Mouse (Mus musculus) G1E-ER4 (cell line): ENCODE data around the gene Foxj2. TPM values are rescaled to one million over a fixed set of nuclear protein-coding genes. Genes with fewer than 3 reads are reported as not detected.
A peak's percentile ranks its signal among the peaks of the same experiment; 100 is the strongest.

ENCODE experiments used
- GATA1 ChIP-seq: IDR thresholded peaks from one replicate; pipeline ENCODE4 v1.8.0; 2012; ENCODE audit warnings: low read length, inconsistent platforms
- polyA plus RNA-seq: library from polyadenylated mRNA; stranded (reverse); fragments of >175 nt; gene quantifications from 2 replicates; pipeline ENCODE4 v1.2.3, GENCODE M21; 2012

The Foxj2 gene
- 14.9 and 18.7 TPM in 2 replicates for polyA plus RNA-seq

DNA sequence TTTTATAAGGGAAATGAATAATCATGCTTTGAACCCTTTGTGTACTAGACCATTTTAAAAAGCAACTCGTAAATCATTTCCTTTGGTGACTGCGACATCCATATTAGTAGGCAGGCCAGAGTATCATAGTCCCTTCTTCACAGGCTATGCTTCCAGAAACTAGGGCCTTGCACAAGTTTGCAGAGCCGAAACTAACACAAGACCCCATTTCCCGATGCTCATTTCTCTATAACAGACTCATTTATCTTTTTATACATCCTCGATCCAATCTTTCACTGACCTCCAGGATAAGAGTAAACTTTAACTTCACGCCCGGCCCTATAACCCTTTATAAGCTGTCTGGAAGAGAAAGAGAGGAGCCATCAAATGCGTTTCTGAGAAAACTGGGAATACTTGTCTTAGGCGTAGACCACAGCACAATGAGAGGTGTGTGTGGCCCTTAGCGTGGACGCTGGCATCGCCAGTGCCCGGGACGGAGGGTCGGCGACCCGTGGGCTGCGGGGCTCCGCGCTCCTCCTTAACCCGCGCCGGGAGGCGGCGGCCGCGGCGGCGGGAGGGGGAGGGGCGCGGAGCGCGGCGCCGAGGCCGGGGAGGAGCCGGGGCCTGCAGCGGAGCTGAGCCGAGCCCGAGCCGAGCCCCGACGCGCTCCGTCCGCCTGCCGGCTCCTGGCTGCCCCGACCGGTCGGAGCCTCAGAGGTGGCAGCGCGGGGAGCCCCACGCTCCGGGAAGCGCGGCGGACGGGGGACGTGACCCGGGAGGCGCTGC is at the start of gene Foxj2:
Foxj2 (plus strand) TSS at position 609 of the 765 bp plus-strand sequence.
- no peak for TF ChIP-seq GATA1

DNA sequence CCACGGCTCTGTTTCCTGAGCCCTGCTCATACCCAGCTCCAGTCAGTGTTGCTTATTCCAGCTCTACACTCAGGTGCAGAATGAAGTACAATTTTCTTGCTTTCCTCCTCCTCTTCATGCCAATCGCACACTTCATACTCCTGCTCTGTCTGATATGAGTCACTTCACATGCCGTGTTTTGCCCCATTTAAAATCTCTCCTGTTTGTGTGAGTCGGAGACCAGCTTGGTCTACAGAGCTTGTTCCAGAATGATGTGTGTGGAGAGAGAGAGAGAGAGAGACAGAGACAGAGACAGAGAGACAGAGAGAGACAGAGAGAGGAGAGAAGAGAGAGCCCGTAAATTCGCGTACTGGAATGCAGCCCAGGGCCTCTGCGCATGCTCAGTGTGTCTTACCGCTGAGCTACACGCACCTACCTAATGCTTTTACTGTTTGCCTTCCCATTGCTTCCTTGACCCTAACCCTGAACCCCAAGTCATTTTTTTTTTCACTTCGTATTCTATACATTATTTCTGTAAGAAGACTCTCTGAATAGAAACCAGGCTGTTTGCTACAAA is 48.9 kb upstream of the Foxj2 start:
- no peak for TF ChIP-seq GATA1

DNA sequence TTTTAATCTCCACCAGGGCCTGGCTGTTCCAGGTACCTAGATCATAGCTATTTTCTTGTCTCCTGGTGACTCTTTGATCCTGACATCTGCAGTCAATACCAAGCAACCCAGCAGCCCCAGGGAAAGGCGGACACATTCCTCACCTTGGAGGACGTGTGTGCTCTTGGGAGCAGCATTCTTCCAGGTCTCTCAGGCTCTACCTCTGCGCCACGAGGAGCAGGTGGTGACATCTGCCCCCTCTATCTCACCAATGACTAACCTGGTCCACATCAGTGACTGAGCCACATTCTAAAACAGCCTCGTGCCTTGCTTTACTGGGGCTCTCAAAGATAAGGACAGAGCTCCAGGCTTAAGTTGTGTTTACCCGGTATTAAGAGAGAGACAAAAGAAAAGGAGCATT is 47.0 kb upstream of the Foxj2 start:
- TF ChIP-seq GATA1: no peak

DNA sequence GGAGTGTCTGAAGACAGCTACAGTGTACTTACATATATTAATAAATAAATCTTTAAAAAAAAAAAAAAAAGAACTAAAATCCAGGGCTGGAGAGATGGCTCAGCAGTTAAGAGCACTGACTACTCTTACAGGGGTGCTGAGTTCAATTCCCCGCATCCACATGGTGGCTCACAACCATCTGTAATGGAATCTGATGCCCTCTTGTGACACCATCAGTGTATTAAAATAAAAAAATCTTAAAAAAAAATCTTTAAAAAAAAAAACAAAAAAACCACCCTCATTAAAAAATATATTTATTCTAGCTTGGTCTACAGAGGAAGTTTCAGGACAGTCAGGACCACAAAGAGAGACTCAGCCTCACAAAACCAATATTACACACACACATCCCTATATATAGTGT is 45.4 kb upstream of the Foxj2 start:
- TF ChIP-seq GATA1: no peak

DNA sequence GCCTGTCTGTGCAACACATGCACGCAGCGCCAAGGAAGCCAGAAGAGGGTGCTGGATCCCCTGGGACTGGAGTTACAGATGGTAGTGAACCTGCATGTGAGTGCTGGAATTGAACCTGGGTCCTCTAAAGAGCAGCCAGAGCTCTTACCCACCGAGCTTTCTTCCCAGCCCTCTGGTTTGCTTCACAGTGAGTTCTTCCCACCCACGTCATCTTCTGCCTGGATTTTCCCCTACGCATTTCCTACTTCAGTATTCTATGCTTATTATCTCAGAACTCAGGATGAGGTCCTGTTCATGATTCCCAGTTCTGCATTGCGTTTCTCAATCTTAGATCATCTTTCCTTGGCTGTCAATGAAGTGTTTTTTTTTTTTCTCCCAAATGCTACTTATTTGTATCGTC is 43.7 kb upstream of the Foxj2 start:
- no peak for TF ChIP-seq GATA1

DNA sequence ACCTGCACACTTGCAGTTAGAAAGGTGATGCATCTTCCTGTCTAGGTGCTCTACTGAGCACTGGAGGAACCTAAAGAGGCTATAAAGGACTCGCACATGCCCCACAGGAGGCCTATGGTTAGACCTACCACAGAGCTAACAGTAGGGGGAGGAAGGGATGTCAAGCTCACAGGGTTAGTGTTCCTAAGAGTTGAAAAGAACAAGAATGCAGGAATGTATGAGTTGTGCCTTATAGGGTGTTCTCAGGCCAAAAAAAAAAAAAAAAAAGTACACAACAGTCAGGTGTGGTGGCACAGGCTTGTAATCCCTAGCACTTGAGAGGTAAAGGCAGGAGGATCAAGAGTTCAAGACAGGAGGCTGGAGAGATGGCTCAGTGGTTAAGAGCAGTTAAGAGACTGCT is 39.8 kb upstream of the Foxj2 start:
- no peak for TF ChIP-seq GATA1

DNA sequence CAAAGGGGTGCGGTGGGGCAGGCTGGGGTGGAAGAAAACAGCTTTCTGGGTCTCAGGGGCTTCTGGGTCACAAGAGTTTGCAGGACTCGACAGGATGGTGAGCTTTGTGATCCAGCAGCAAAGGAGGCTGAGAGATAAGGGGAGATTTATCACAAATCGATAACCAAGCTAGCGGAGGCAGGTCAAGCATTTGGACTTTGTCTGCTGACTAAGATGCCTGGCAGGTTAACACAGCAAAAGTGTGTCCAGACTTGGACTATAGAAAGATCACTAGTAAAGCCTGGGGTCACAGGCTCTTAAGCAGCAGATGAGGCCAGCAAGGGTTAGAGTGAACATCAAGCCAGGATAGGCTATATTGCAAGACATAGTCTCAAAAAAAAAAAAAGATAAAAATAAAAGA is 38.5 kb upstream of the Foxj2 start:
- TF ChIP-seq GATA1: no peak

DNA sequence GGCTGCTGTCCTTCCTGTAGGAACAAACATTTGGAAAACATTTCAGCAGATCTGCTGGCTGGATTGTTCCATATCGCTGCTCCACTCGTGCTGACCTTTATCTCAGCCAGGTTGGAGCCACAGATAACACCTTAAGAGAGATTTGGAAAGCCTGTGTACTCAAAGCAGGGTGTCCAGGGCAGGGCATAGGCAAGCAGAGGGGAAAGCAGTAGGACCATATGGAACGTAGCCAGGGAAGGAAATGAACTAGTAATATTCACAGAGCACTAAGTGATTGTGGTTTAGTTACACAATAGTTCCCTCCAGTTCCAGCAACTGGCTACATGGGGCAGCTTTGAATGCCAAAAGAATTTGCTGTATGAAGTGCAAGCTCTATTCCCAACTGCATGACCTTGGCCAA is 37.5 kb upstream of the Foxj2 start:
- TF ChIP-seq GATA1: no peak

DNA sequence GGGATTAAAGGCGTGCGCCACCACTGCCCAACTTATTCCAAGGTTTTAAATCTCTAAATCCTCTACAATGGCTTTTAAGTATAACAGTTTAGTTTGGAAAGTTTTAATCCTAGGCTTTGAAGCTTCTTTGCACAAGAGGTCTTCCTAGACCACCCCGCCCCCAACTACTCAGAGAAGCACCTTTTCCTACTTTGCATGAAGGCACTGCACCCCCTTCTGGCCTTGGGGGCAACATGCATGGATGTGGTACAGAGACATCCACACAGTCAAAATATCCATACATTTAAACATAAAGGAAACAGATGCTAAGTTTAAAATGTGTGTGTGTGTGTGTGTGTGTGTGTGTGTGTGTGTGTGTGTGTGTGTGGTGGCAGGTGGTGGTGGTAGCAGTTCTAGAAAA is 34.8 kb upstream of the Foxj2 start:
- TF ChIP-seq GATA1: no peak

DNA sequence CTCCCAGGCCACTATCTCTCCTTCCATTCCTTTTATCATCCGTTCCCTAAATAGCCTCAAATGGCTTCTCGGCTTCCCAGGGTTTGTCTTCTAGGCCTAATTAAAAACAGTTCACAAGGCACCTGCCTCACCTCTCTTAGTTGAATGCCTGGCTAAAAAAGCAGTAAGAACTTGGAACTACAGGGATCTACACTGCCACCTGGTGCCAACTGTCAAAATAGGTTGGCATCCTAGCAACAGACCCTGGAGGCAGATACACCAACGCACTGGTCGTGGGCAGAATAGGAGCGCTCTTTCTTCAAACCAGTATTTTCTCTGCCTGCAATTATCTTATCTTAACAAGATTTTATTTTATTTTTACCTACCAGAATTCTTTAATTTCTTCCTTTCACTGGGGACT is 33.4 kb upstream of the Foxj2 start:
- no peak for TF ChIP-seq GATA1

DNA sequence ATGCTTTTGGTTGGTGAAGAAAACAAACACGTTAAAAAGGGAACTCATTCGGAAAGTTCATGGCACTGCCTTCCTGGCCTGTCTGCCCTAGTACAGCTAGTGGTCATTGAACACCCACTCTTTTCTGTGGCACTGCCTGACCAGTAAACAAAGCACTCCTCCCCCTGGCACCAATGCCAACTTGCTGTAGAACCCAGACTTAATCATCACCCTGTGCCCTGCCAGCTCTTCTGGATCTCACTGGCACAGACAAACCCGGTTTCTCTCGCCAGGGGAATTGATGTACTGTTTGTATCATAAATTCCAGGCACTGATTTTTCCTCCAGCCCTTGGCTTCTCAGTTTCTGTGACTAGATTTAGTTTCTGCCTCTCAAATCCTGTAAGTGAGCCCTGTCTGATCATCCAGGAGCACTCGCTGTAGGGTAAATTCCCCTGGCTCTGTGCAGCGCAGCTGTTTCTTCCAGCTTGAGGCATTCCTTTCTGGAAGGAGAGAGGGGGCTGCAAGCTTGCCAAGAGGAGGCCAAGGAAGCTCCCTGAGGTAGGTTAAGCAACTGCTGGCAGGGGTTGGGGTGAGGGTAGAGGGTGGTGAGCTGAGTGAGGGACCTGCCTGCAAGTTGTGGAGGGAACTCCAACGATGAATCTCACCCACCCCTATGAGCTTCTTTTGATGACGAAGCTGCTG is 24.3 kb upstream of the Foxj2 start:
- no peak for TF ChIP-seq GATA1

DNA sequence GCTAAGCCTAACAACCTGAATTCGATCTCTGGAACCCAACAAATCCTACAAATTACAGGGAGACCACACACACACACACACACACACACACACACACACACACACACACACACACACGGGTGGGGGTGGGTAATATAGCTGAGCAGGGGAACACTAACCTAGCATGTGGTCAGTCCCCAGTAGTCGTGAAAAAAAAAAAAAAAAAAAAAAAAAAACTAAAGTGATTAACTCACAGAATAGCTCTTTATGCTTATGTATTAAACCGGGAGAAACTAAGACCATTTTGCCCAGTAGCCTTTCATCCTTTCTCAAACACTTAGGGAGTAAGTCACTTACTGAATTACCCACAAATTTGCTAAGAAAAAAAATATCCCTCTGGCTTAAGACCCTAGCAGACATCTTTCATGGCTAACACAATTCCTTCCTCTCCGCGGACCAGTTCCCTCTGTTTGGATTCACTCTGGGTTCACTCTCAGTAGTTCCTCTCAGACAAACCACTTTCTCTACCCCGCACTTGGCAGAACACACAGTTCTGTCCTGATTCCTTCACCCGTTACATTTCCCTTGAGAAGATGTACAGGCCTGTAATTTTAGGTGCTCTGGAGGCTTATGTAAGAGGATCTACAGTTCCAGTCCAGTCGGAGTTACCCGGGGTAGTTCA is 18.9 kb upstream of the Foxj2 start:
- no peak for TF ChIP-seq GATA1

DNA sequence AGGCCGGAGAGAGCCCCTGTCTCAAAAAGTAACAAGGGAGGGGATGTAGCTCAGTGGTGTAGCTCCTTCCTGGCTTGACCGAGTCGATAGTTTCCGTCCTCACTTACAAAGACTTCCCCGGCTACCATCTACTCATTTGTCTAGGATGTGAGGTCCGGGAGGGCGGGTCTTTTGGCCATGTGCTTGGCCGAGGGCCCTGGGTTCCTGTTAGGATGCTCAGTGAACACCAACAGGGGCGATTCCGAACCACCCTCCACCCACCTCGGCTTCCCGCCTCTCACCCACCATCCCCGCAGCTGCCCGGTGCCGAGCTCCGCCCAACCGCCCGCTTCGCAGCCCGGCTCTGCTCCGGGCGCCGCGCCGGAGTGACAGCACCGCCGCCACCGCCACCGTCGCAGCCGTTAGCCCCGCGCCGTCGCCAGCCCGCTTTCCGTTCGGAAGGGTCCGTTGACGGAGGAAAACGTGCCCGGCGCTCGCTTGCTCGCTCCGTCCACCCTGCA is 18.4 kb upstream of the Foxj2 start, which contains the start of gene Slc2a3:
Slc2a3 (minus strand) TSS at position 340 of the 500 bp plus-strand sequence.
- TF ChIP-seq GATA1: no peak

DNA sequence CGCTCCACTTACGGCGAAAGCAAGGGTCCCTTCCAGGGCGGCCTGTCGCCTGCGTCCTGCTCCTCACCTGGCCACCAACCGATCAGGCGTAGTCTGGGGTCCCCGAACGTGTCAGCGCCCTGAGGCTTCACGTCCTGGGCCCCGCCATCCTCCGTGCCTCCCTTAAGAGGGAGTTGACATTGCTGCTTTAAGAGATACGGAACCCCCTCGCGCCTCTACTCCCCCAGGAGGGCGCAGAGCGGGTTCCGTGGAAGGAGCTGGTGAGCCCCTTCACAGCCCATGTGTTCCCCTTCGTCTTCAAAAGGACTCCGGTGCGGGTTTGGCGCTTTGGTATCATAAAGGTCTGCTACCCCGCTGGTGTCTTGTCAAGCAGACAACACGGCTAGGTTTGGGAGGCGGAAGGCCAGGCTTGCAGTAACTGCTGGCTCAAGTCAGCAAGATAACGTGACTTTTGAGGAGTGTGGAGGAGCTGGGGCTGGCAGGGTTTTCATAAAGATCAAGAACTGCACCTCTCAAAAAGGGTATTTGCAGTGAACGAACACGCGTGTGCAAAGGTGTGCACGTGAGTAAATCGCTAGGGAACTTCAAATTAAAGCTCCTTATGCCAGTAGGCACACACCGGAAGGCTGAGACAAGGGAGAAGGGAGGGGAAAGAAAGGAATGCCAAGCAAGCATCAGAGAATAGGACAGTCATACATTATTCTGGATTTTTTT is 17.8 kb upstream of the Foxj2 start:
- no peak for TF ChIP-seq GATA1

DNA sequence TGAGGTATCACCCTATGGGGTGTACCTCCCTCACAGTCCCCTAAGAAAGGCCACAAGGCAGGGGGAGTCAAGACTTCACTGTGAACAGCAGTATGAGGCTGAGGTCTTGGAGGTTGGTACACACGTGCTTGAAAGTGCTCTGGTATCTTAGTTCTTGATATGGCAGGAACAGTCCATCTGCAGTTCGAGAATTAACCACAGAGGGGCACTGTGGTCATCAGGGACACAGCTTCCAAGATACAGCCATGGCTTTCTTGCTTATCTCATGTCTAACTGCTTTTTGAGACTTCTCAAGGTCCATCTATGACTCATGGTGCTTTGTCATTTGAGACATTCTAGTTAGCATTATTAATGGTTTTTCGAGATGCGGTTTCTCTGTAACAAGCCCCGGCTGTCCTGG is 15.3 kb upstream of the Foxj2 start:
- TF ChIP-seq GATA1: peak; percentile 11

DNA sequence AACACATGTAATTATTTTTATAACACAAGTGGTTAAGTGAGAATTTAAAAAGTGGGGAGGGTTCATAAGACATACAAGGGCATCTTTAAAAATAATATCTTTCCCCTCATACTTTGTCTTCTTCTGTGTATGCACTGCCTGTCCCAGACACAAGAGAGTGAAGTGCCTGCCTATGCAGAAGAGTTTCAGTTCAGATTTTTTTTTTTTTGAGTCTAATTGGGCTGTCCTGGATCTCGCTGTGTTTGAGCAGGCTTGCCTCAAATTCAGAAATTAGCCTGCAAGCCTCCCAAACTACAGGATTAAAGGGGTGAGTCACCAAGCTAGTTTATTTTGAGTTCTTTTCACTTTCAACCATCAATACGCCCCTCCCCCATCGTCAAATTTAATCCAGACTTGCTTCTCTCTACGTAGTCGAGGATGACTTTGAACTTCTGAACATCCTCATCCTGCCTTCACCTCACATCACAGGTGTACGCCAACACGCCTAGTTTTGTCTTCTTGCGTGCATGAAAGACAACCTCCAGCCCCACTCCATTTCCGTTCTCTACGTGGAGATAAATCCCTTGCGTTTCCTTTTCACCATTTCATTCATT is 9.6 kb upstream of the Foxj2 start:
- TF ChIP-seq GATA1: no peak
